Mouse (Mus musculus) kidney, postnatal 36 days (tissue): Measurements from ENCODE around the gene Neurod6.

Experiments used
- DNase-seq, 2 experiments: peaks; one replicate each; pipeline ENCODE4 v3.0.0; 2021 to 2022; ENCODE audit warnings: mixed read lengths in 2 of 2

The Neurod6 gene

GRCm38 (mm10) chr6:55646111-55646823 lies 34.8 kb downstream of the Neurod6 start:
- DNase-seq: no peak

GRCm38 (mm10) chr6:55634662-55635061 lies 46.4 kb downstream of the Neurod6 start:
- DNase-seq: no peak
